In genomic region chr19:61226401-61226927, GRCm38 (mm10) we compare ENCODE assay signal across 9 mouse cellular contexts. TPM values are rescaled to one million over a fixed set of nuclear protein-coding genes. Genes with fewer than 3 reads are reported as not detected.
DNase-seq lines count a peak whose midpoint lies in the region; ATAC-seq and TF ChIP-seq lines count a peak whose summit lies in the region.
"Had no signal": no experiment of that assay in that cellular context is flagged by ENCODE, and none has a peak within 500 bp of the region (broad histone marks: within the 10 kb centered on the region; RNA-seq: fewer than 3 reads in every experiment).

No protein-coding gene starts in this region.

- no peak overlapping the region for H3K27ac ChIP-seq in brown adipose tissue, adult 24 weeks (replicated peaks; ENCODE audit: low read depth, low read length)
- H3K27ac ChIP-seq in forebrain, embryonic 11.5 days (ENCODE audit: low read depth, low read length): peak overlapping the region; percentile 25; the same call in 1 of the 2 replicates
- peak overlapping the region; percentile 88 for H3K27ac ChIP-seq in hindbrain, embryonic 12.5 days

- H3K9me3 ChIP-seq in G1E (replicated peaks): peaks cover 5% of the 10 kb centered on the region
- H3K9me3 ChIP-seq in forebrain, embryonic 11.5 days (ENCODE audit: control insufficient read depth, low read length): no peaks in the 10 kb centered on the region
- peaks cover 11% of the 10 kb centered on the region; the same call in 1 of the 2 replicates for H3K9me3 ChIP-seq in hindbrain, embryonic 12.5 days (replicated peaks)

- peak overlapping the region; percentile 16; the same call in 1 of the 2 replicates for H3K9ac ChIP-seq in forebrain, embryonic 11.5 days (ENCODE audit: low read length)
- peak overlapping the region; percentile 51; the same call in 1 of the 2 replicates for H3K9ac ChIP-seq in hindbrain, embryonic 12.5 days

- DNase-seq in G1E (ENCODE audit: low spot score): no peak
- DNase-seq in forebrain, embryonic 11.5 days (ENCODE audit: low spot score): peak; percentile 91
- DNase-seq in layer of hippocampus, postnatal 25 days (ENCODE audit: extremely low spot score in 1 of 2, low spot score in 1 of 2): peak; percentile 62 to 80
- DNase-seq in lung, postnatal 10 days: peak; percentile 81
- peak; percentile 69 for DNase-seq in retina, adult 2 months (ENCODE audit: low read depth, low spot score)
- DNase-seq in urinary bladder, adult 2 months (ENCODE audit: low spot score): peak; percentile 67

- no peak for ATAC-seq in G1E (ENCODE audit: extremely low read depth, insufficient number of reproducible peaks, low FRiP score, poor library complexity, severe bottlenecking)
- peak; percentile 36 for ATAC-seq in forebrain, embryonic 11.5 days (replicated peaks; ENCODE audit: low FRiP score)
- ATAC-seq in hindbrain, embryonic 12.5 days (ENCODE audit: low FRiP score): peak; percentile 33

- 4% methylated on average over 71 of the region's 71 CpGs for WGBS in forebrain, embryonic 11.5 days
- 4% methylated on average over 71 of the region's 71 CpGs for WGBS in hindbrain, embryonic 12.5 days

- no peak for TF ChIP-seq CTCF in G1E (IDR thresholded peaks at IDR 0.05; ENCODE audit: low read depth, low read length)

- peaks cover 18% of the 10 kb centered on the region for H3K36me3 ChIP-seq in G1E (replicated peaks)
- no peaks in the 10 kb centered on the region for H3K36me3 ChIP-seq in forebrain, embryonic 11.5 days (ENCODE audit: control insufficient read depth, insufficient read depth, low read length)
- no peaks in the 10 kb centered on the region for H3K36me3 ChIP-seq in hindbrain, embryonic 12.5 days

- peaks cover 19% of the 10 kb centered on the region for H3K4me1 ChIP-seq in G1E (ENCODE audit: insufficient read depth, low read depth, low read length)
- H3K4me1 ChIP-seq in brown adipose tissue, adult 24 weeks (ENCODE audit: control insufficient read depth, insufficient read depth, insufficient read length, low read length): no peaks in the 10 kb centered on the region; the same call in 1 of the 2 replicates
- H3K4me1 ChIP-seq in forebrain, embryonic 11.5 days (replicated peaks; ENCODE audit: control insufficient read depth, insufficient read depth, low read length): no peaks in the 10 kb centered on the region
- H3K4me1 ChIP-seq in hindbrain, embryonic 12.5 days: peaks cover 4% of the 10 kb centered on the region

- H3K27me3 ChIP-seq in G1E (ENCODE audit: insufficient read depth, low read length): peaks cover 7% of the 10 kb centered on the region; the same call in 1 of the 2 replicates
- H3K27me3 ChIP-seq in forebrain, embryonic 11.5 days (ENCODE audit: control insufficient read depth, insufficient read depth, low read length): no peaks in the 10 kb centered on the region
- H3K27me3 ChIP-seq in hindbrain, embryonic 12.5 days: 0 out of 2 replicates have a peak, but pooled peaks cover 3% of the 10 kb centered on the region

- H3K4me2 ChIP-seq in forebrain, embryonic 11.5 days (ENCODE audit: low read depth, low read length, severe bottlenecking): peak overlapping the region; percentile 52
- peak overlapping the region; percentile 59 for H3K4me2 ChIP-seq in hindbrain, embryonic 12.5 days (replicated peaks)

- peak overlapping the region; percentile 79 for H3K4me3 ChIP-seq in G1E (ENCODE audit: low read depth, low read length)
- H3K4me3 ChIP-seq in brown adipose tissue, adult 24 weeks (ENCODE audit: insufficient read depth, low read depth, low read length): peak overlapping the region; percentile 60
- peak overlapping the region; percentile 45 for H3K4me3 ChIP-seq in forebrain, embryonic 11.5 days (ENCODE audit: low read depth, low read length)
- H3K4me3 ChIP-seq in hindbrain, embryonic 12.5 days: peak overlapping the region; percentile 64

RNA-seq across cellular contexts. Expression of gene Csf2ra, which starts 1.8 kb away (rescaled TPM):
- 0.45 and 9.3 TPM in 2 replicates for total RNA-seq in G1E (2014; fragmentation: Nextera tagmentation)
- 1.1 and 1.5 TPM in 2 replicates for total RNA-seq in G1E (2017)
- polyA plus RNA-seq in G1E (2012): 10.9 and 11.0 TPM in 2 replicates
- polyA plus RNA-seq in brown adipose tissue, adult 24 weeks (2012; ENCODE audit: insufficient read depth, insufficient read length, missing spikeins): 5.4 and 5.9 TPM in 2 replicates
- polyA plus RNA-seq in forebrain, embryonic 11.5 days (2014; fragmentation: Nextera tagmentation; extraction: Ambion mirVana): 17.9 and 19.2 TPM in 2 replicates
- 39.4 and 41.6 TPM in 2 replicates for polyA plus RNA-seq in hindbrain, embryonic 12.5 days (2016; fragmentation: Nextera tagmentation; extraction: Ambion mirVana)
- 10 to 100 TPM; 26.0 to 34.3 TPM for total RNA-seq in layer of hippocampus, postnatal 25 days (2021)
- 70.1 and 81.8 TPM in 2 replicates for polyA plus RNA-seq in urinary bladder, adult 2 months (2012; rRNA removed)

RNA-seq across cellular contexts. Expression of gene Gm6020, which starts 42.8 kb away (rescaled TPM):
- not detected in 2 replicates for total RNA-seq in G1E (2014; fragmentation: Nextera tagmentation)
- not detected in 2 replicates for total RNA-seq in G1E (2017)
- not detected in 2 replicates for polyA plus RNA-seq in G1E (2012)
- polyA plus RNA-seq in brown adipose tissue, adult 24 weeks (2012; ENCODE audit: insufficient read depth, insufficient read length, missing spikeins): not detected in 2 replicates
- polyA plus RNA-seq in forebrain, embryonic 11.5 days (2014; fragmentation: Nextera tagmentation; extraction: Ambion mirVana): not detected in 2 replicates
- not detected in 2 replicates for polyA plus RNA-seq in hindbrain, embryonic 12.5 days (2016; fragmentation: Nextera tagmentation; extraction: Ambion mirVana)
- total RNA-seq in layer of hippocampus, postnatal 25 days (2021): not detected
- polyA plus RNA-seq in urinary bladder, adult 2 months (2012; rRNA removed): not detected in 2 replicates
- polyA plus RNA-seq: gonadal fat pad, adult 2 months had no signal

RNA-seq across cellular contexts. Expression of gene Gm7102, which starts 50.4 kb away (rescaled TPM):
- total RNA-seq in G1E (2014; fragmentation: Nextera tagmentation) (not detected in 2 replicates), G1E (2017) (0.11 and 0.23 TPM in 2 replicates)
- polyA plus RNA-seq in G1E (2012): 0.04 and 0.14 TPM in 2 replicates
- not detected in 2 replicates for polyA plus RNA-seq in brown adipose tissue, adult 24 weeks (2012; ENCODE audit: insufficient read depth, insufficient read length, missing spikeins)
- polyA plus RNA-seq in forebrain, embryonic 11.5 days (2014; fragmentation: Nextera tagmentation; extraction: Ambion mirVana): not detected in 2 replicates
- polyA plus RNA-seq in hindbrain, embryonic 12.5 days (2016; fragmentation: Nextera tagmentation; extraction: Ambion mirVana): not detected in 2 replicates
- not detected for total RNA-seq in layer of hippocampus, postnatal 25 days (2021)
- polyA plus RNA-seq in urinary bladder, adult 2 months (2012; rRNA removed): 0.04 and 0.08 TPM in 2 replicates
